Mouse (Mus musculus) left cerebral cortex, adult 2 months (tissue): ENCODE data around the gene Timm22. TPM values are rescaled to one million over a fixed set of nuclear protein-coding genes. Genes with fewer than 3 reads are reported as not detected.

Experiments
- DNase-seq, 2 experiments: peaks; one replicate each; pipeline ENCODE4 v3.0.0; 2021 to 2022; ENCODE audit warnings: low spot score in 2 of 2, mixed read lengths in 1 of 2; ENCODE audit errors: extremely low spot score in 1 of 2
- H3K27ac ChIP-seq: fragments of 200-600 bp; 2 replicates; pipeline ENCODE4 v1.8.1; 2022
- H3K4me3 ChIP-seq: fragments of 200-600 bp; 2 replicates; pipeline ENCODE4 v1.8.1; 2022
- CTCF ChIP-seq: fragments of 200-600 bp; IDR thresholded peaks from 2 replicates; pipeline ENCODE4 v1.8.1; 2022; ENCODE audit warnings: antibody characterized with exemption, mild to moderate bottlenecking, moderate library complexity
- intact Hi-C: fragments of 180-260 bp; cut with DNase I; formaldehyde crosslinking; loops from one replicate; pipeline ENCODE4 v1.15.1; 2025
- total RNA-seq, 2 experiments: library from RNA; stranded (reverse); gene quantifications; 2 replicates each; pipeline ENCODE4 v1.2.3; 2021

Timm22 gene
- total RNA-seq, 2 experiments from 2014 or later: 30.3 to 38.8 TPM

DNA sequence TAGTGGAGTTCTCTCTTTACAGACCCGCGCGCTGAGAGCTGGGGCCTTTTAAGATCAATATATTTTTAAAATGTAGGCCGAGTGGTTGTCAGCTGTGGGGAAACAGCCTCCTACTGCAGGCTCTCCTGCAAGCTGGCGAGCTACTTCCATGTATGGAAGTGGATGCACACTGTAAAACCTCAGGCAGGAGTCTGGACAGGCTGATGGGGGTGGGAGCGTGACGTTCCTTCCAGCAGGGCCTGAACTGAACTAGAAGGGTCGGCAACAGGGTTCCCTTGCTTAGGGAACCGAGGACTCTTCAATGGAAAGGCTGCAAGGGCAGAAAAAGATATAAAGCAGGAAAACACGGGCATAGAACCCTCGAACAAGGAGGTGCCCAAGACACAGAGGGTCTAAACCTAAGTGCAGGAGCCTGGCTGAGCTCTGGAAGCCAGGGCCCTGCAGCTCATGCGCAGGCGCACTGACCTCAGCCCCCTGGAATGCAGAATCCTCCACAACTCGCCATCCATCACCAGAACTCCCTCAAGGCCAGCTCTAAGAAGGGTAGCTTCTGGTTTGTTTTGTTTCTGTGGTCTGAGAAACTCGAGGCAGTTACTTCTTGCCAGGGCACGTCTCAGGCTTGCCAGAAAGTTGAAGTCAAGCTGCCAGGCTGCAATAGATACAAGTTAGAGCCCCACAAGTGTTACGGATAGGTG, 32.1 kb upstream of the Timm22 start:
- no peak for DNase-seq
- no peak overlapping the region for H3K27ac ChIP-seq
- intact Hi-C loops: no loop called here
- H3K4me3 ChIP-seq: no peak overlapping the region
- TF ChIP-seq CTCF: no peak

- intact Hi-C loops: no loop called here
- TF ChIP-seq CTCF: no peak
- DNase-seq: no peak
- Histone ChIP-seq H3K4me3 (no peak overlapping the region), H3K27ac (no peak overlapping the region)
Measured at GRCm38 (mm10) chr11:76376425-76376824, 30.3 kb upstream of the Timm22 start.

GRCm38 (mm10) chr11:76379921-76380544, 26.7 kb upstream of the Timm22 start:
- intact Hi-C loops: loop anchor here (5.0 kb wide), 1 partner anchor 53 kb away; no protein-coding TSS in a partner anchor
- Histone ChIP-seq H3K27ac (no peak overlapping the region), H3K4me3 (no peak overlapping the region)
- DNase-seq: no peak
- no peak for TF ChIP-seq CTCF

DNA sequence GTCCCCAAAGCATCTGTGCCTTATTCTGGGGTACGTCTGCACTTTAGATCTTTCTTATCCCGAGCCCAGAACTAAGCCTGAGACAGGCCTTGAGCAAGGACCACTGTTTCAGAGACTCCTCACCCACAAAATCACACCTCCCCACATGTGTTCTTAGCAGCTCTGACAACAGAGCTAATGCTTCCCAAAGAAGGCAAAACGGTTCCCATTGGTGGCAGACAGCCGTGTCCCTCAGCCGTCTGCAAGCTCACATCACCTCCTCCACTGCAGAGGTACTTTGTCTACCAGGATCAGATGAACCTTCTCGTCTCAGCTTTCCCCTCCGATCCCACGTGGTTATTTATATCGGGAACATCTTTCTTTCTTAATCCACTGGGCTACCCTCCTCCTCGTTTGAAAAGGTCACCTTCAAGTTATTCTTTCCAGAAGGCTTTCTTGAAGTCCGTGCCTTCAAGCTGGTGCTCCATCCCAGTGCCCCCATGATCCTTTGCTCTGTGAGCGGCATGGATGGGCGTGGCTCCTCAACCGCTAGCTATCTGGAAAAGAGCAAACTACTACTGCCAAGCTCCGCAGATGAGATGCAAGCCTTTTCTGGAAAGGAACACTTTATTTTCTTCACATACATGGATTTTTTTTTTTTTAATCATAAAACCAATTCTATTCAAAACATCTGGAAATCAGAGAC, 25.4 kb upstream of the Timm22 start:
- intact Hi-C loops: loop anchor here (5.0 kb wide), 1 partner anchor 54 kb away; no protein-coding TSS in a partner anchor
- Histone ChIP-seq H3K4me3 (no peak overlapping the region), H3K27ac (no peak overlapping the region)
- TF ChIP-seq CTCF: no peak
- no peak for DNase-seq

DNA sequence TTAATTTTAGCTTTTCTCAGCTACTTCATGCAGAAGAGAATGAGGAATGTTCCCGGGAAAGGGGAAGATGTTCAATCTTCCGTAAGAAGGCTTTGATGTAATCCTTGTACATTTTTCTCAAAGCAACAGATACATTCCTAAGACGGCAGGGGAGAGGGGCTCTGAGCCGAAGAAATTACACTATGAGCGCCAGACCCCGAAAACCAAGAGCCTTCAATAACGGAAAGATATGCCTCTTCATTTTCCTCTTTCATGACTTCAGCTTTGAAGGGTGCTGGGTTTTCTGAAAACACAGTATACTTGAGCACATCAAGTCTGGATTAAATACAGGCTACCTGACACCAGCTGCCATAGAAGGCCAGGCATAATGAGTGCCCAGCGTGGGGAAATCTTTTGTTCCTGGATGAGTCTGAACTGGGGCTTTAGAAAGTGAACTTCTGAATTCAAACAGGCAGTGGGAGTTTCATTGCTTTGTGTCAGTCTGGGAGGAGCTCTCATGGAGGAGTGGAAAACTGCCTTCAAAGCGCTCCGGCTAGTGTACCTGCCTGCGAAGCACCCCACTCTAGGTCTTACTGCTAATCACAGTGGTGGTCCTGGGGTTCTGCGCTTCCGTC, 23.9 kb upstream of the Timm22 start:
- Histone ChIP-seq H3K27ac (no peak overlapping the region), H3K4me3 (no peak overlapping the region)
- intact Hi-C loops: loop anchor here (5.0 kb wide), 1 partner anchor 56 kb away; no protein-coding TSS in a partner anchor
- TF ChIP-seq CTCF: no peak
- no peak for DNase-seq

- Histone ChIP-seq H3K4me3 (no peak overlapping the region), H3K27ac (no peak overlapping the region)
- no peak for DNase-seq
- TF ChIP-seq CTCF: no peak
- intact Hi-C loops: loop anchor here (5.0 kb wide), 1 partner anchor 57 kb away; no protein-coding TSS in a partner anchor
Measured at GRCm38 (mm10) chr11:76384307-76384706, 22.4 kb upstream of the Timm22 start.

DNA sequence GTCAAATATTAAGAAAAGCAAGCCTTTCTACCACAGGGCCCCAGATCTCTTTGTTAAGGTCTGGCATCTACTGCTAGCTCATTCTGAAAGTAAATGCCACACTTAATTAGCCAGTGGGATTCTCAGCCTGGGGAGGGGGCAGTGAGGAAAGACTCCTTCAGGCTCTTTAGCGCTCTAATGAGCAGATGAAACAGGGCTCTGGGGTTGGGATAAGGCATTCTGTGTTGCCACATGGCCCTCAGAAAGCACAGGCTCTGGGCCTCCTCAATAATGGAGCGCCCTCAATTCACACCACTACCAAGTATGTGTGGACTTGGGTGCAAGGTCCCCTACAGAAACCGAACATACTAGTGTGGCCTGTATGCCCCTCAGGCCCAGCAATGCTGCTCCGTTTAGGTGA, 21.7 kb upstream of the Timm22 start:
- no peak overlapping the region for H3K27ac ChIP-seq
- intact Hi-C loops: no loop called here

GRCm38 (mm10) chr11:76385746-76386145, 21.0 kb upstream of the Timm22 start:
- TF ChIP-seq CTCF: no peak
- no peak overlapping the region for H3K4me3 ChIP-seq
- no peak overlapping the region for H3K27ac ChIP-seq
- DNase-seq: no peak
- intact Hi-C loops: no loop called here

More for the DNA sequence above, 21.7 kb upstream of the Timm22 start:
- DNase-seq: no peak
- no peak for TF ChIP-seq CTCF
- H3K4me3 ChIP-seq: no peak overlapping the region

- Histone ChIP-seq H3K4me3 (no peak overlapping the region), H3K27ac (no peak overlapping the region)
- intact Hi-C loops: no loop called here
- DNase-seq: no peak
- peak; percentile 35 for TF ChIP-seq CTCF
Measured at GRCm38 (mm10) chr11:76387097-76387496, 19.7 kb upstream of the Timm22 start.

DNA sequence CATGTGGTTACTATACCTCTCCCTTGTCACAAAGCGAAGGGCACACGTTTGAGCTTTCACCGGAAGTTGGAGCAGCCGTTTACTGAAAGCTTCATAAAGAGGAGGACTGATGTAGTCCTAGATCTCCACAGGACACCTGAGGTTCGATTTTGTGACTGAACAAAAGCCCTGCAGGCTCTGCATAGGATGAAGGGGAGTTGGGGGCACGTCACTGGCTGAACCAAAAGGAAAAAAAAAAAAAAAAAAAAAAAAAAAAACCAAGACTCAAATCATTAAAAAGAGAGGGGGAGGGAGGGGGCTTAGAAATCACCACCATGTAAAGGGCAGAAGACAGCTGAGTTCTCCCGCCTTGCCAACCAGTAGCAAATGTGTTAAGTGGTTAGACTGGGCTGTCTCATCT, 18.0 kb upstream of the Timm22 start:
- intact Hi-C loops: no loop called here
- Histone ChIP-seq H3K27ac (no peak overlapping the region), H3K4me3 (no peak overlapping the region)
- no peak for TF ChIP-seq CTCF
- no peak for DNase-seq

GRCm38 (mm10) chr11:76392532-76392931, 14.2 kb upstream of the Timm22 start:
- intact Hi-C loops: no loop called here
- no peak overlapping the region for H3K27ac ChIP-seq
- DNase-seq: no peak
- H3K4me3 ChIP-seq: no peak overlapping the region
- peak; percentile 7 for TF ChIP-seq CTCF

DNA sequence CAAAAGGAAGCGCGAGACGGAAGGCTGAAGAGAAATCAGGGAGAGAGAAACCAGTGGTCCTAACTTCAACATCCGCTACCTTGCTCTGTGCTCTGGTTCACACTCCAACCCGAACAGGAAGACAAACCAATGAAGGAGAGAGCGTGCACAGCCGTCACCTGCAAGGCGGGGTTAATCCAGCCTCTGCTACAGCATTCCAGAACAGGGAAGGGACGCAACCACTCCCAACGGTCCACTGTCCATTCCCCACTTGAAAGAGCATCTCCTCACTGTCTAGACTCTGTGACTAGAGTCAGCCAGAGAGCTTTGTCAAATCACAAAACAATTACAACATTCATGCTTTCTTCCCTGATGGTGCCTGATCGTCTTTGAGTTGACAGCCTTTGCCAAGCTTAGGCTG, 13.8 kb upstream of the Timm22 start:
- intact Hi-C loops: no loop called here
- Histone ChIP-seq H3K4me3 (no peak overlapping the region), H3K27ac (no peak overlapping the region)
- no peak for TF ChIP-seq CTCF
- DNase-seq: no peak
